Mouse (Mus musculus): ENCODE data around the gene Chpf. TPM values are rescaled to one million over a fixed set of nuclear protein-coding genes. Genes with fewer than 3 reads are reported as not detected.

Chpf gene
- 18.1 TPM for polyA plus RNA-seq (2014; fragmentation: Illumina TruSeq; extraction: RNeasy Lipid Tissue Mini Kit (QIAGEN cat#74804); ENCODE audit: low read depth, low replicate concordance)

GRCm38 (mm10) chr1:75478916-75479634 is at the start of gene Chpf, which contains the start of gene Tmem198:
Gene Chpf, minus strand, starts transcription at chr1:75479307.
Gene Tmem198, plus strand, starts transcription at chr1:75479532.

DNA sequence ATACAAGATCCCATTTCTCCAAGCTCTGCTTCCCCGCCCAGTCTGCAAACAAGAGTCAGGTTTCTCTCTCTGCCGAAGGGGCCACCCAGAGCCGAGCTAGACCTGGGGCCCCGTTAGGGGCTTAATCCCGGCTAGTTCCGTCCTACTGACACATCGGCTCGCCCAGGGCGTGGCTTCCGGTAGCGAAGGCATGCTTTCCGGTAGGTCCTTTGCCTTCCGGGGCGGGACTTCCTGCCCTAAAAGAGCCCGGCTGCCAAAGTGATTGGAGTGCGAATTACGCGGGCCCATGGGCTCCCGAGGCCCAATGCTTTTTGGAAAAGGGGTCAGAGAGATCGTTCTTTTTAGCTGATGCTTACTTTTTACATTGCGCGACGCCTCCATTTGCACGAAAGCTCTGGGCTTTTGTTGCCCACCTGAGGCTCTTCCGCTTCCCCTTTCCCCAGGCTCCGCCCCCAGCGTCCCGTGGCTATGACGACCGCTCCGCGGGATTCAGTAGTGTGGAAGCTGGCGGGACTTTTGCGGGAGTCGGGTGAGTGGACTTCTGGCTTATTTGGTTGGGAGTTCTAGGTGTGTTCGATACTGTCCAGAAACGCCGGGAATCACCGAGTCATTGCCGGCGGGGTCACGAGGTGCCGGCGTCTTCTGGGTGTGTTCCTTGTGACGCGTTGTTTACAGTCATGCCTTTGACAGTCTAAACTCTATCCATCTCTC is 42.4 kb upstream of the Chpf start, which contains the start of gene Stk11ip:
Gene Stk11ip (plus strand): TSS at position 209 of the 711 bp plus-strand sequence.

GRCm38 (mm10) chr1:75507006-75507405 is 27.9 kb upstream of the Chpf start, which contains the start of gene Inha:
Gene Inha, plus strand, starts transcription at chr1:75507077.

DNA sequence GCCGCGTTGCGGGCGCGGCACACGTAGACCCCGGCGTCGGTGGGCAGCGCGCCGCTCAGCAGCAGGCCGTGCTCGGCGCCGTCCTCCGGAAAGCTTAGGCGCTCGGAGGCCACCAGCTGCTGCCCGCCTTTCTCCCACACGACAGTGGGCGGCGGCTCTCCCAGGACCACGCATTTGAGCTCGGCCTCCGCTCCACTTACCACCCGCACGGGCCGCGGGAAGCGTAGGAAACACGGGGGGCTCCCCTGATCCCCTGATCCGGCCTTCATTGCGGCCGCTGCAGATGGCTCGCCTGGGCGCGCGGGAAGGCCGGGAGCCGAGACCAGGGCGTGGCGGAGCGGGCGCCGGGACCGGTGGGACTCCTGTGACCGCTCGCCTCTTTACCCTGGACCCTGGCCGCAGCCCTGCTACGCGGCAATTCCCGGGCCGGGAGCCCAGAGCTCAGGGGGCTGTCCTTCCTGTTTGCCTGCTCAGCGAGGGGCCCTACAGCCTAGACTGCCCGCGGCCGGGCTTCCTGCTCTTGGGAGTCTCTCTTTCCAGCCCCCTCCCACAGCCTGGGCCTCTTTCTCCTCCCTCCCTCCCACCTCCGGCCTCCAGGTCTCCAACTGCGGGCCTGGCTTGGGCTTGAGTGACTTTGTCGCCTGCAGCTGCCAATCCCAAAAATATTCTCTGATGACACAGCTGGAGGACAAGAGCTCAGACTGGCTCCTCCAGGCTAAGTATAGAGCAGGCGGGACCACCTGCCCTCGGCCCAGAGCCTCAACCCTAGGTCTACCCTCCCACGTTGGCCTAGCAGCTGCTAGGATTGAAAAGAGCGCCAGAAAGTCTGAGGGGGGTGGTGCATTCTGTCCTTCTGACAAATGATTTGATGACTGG is 27.1 kb upstream of the Chpf start, which contains the start of gene Obsl1:
Gene Obsl1 (minus strand): TSS at position 497 of the 876 bp plus-strand sequence.

DNA sequence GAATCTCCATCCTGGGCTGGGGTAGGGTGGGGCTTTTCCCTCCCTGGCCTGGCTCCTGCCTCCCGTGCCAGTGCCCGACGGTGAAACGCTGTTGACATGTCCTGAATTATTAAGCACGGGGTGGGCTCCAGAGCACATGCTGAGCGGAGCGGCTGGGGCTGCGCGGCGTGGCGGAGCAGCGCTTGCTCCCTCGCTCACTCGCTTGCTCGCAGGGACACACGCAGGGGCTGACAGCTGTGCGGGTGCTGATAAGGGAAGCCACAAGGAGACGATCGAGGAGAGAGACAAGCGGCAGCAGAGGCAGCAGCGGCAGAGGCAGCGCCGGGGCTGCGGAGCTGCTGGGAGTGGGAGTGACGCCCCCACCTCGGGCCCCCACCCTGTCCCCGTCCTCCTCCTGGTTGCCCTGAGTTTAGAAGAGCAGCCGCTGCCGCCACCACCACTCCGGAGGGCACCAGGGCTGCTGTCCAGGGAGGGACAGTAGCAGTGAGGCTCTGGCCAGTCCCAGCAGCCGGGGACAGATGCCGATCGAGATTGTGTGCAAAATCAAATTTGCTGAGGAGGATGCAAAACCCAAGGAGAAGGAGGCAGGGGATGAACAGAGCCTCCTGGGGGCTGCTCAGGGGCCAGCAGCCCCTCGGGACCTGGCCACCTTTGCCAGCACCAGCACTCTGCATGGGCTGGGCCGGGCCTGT is 28.6 kb downstream of the Chpf start, which contains the start of gene Asic4:
Gene Asic4 (plus strand): TSS at position 123 of the 692 bp plus-strand sequence.

DNA sequence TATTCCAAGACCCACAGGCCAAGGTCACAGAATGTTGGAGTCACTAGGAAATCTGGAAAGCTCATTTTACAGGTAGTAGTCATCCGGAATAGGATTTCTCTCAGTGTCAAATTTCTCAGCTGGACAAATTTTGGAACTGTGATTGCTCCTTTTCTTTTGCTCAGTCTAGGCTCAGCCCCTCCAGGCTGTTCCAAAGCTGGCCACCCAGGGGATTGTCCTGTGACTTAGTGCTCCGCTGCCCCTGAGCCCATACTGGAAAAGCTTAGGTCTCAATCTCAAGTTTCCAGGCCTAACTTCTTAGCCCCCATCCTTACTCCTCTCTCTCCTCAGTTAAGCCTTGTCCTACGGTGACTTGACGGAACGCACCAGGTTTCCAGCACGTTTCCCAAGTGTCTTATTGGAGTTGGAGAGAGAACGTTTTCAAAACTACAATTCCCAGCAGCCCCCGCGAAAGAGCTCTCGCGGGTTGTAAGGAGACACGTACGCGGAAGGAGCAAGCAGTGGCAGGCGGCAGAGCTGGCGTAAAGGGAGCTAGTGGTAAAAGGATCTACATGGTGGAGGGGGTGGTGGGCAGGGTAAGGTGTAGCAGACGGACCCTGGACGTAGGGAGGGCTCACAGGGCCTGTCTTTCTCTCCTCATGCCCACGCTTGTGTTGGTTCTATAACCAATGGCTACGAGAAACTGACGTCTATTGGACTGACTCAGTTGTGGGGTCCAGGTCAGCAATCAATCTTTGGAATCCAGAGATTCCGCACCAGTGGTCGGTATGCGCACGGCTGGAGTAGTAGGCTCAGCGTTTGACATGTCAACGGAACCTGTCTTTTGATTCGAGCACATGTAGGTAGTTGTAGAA is 43.4 kb downstream of the Chpf start, which contains the start of gene Gmppa:
Gene Gmppa (plus strand): TSS at position 456 of the 854 bp plus-strand sequence.

Other genes with a start within 250 kb of the Chpf start
- gene A630095N17Rik, start 247.2 kb downstream of the Chpf start, polyA plus RNA-seq (2014; fragmentation: Illumina TruSeq; extraction: RNeasy Lipid Tissue Mini Kit (QIAGEN cat#74804); ENCODE audit: low read depth, low replicate concordance): not detected
- 138 TPM for gene Dnajb2, start 242.9 kb downstream of the Chpf start, polyA plus RNA-seq (2014; fragmentation: Illumina TruSeq; extraction: RNeasy Lipid Tissue Mini Kit (QIAGEN cat#74804); ENCODE audit: low read depth, low replicate concordance)
- 1.8 TPM for gene Ptprn, start 214.8 kb downstream of the Chpf start, polyA plus RNA-seq (2014; fragmentation: Illumina TruSeq; extraction: RNeasy Lipid Tissue Mini Kit (QIAGEN cat#74804); ENCODE audit: low read depth, low replicate concordance)
- not detected for gene Resp18, start 200.9 kb downstream of the Chpf start, polyA plus RNA-seq (2014; fragmentation: Illumina TruSeq; extraction: RNeasy Lipid Tissue Mini Kit (QIAGEN cat#74804); ENCODE audit: low read depth, low replicate concordance)
- gene Dnpep, start 161.3 kb downstream of the Chpf start, polyA plus RNA-seq (2014; fragmentation: Illumina TruSeq; extraction: RNeasy Lipid Tissue Mini Kit (QIAGEN cat#74804); ENCODE audit: low read depth, low replicate concordance): 85.9 TPM
- 1,259 TPM for gene Des, start 119.0 kb downstream of the Chpf start, polyA plus RNA-seq (2014; fragmentation: Illumina TruSeq; extraction: RNeasy Lipid Tissue Mini Kit (QIAGEN cat#74804); ENCODE audit: low read depth, low replicate concordance)
- gene Speg, start 104.0 kb downstream of the Chpf start, polyA plus RNA-seq (2014; fragmentation: Illumina TruSeq; extraction: RNeasy Lipid Tissue Mini Kit (QIAGEN cat#74804); ENCODE audit: low read depth, low replicate concordance): 125 TPM
- 62.0 TPM for gene Gmppa, start 43.4 kb downstream of the Chpf start, polyA plus RNA-seq (2014; fragmentation: Illumina TruSeq; extraction: RNeasy Lipid Tissue Mini Kit (QIAGEN cat#74804); ENCODE audit: low read depth, low replicate concordance)
- gene Asic4, start 28.9 kb downstream of the Chpf start, polyA plus RNA-seq (2014; fragmentation: Illumina TruSeq; extraction: RNeasy Lipid Tissue Mini Kit (QIAGEN cat#74804); ENCODE audit: low read depth, low replicate concordance): not detected
- gene Tmem198, start 225 bp upstream of the Chpf start, polyA plus RNA-seq (2014; fragmentation: Illumina TruSeq; extraction: RNeasy Lipid Tissue Mini Kit (QIAGEN cat#74804); ENCODE audit: low read depth, low replicate concordance): 0.55 TPM
- gene Obsl1, start 27.1 kb upstream of the Chpf start, polyA plus RNA-seq (2014; fragmentation: Illumina TruSeq; extraction: RNeasy Lipid Tissue Mini Kit (QIAGEN cat#74804); ENCODE audit: low read depth, low replicate concordance): 92.8 TPM
- 6.3 TPM for gene Inha, start 27.8 kb upstream of the Chpf start, polyA plus RNA-seq (2014; fragmentation: Illumina TruSeq; extraction: RNeasy Lipid Tissue Mini Kit (QIAGEN cat#74804); ENCODE audit: low read depth, low replicate concordance)
- gene Stk11ip, start 42.2 kb upstream of the Chpf start, polyA plus RNA-seq (2014; fragmentation: Illumina TruSeq; extraction: RNeasy Lipid Tissue Mini Kit (QIAGEN cat#74804); ENCODE audit: low read depth, low replicate concordance): 9.2 TPM
- gene Slc4a3, start 67.0 kb upstream of the Chpf start, polyA plus RNA-seq (2014; fragmentation: Illumina TruSeq; extraction: RNeasy Lipid Tissue Mini Kit (QIAGEN cat#74804); ENCODE audit: low read depth, low replicate concordance): 234 TPM

Measured in heart, adult 10 weeks (tissue).